Comparison of ENCODE assay signal across 23 mouse cellular contexts in genomic region chr4:56914761-56915160, GRCm38 (mm10). TPM values are rescaled to one million over a fixed set of nuclear protein-coding genes. Genes with fewer than 3 reads are reported as not detected.
DNase-seq lines count a peak whose midpoint lies in the region; ATAC-seq lines count a peak whose summit lies in the region.
"Had no signal": no experiment of that assay in that cellular context is flagged by ENCODE, and none has a peak within 500 bp of the region (broad histone marks: within the 10 kb centered on the region; RNA-seq: fewer than 3 reads in every experiment).

No protein-coding gene starts in this region.

- no peaks in the 10 kb centered on the region for H3K4me1 ChIP-seq in liver, embryonic 16.5 days (ENCODE audit: control insufficient read depth, low read depth, low read length)
- H3K4me1 ChIP-seq: forebrain, embryonic 15.5 days; hindbrain, embryonic 12.5 days; liver, embryonic 12.5 days; lung, embryonic 15.5 days; midbrain, embryonic 12.5 days had no signal

- H3K36me3 ChIP-seq in liver, embryonic 16.5 days (ENCODE audit: control insufficient read depth, insufficient read depth) = peaks cover 9% of the 10 kb centered on the region

- no peak for DNase-seq in liver
- peak; percentile 21 for DNase-seq in thymus, postnatal 0 days (ENCODE audit: low spot score)
- DNase-seq in thymus, adult 18-20 months = no peak
- no peak for DNase-seq in Muller cell, postnatal 12 days (ENCODE audit: inconsistent ontology term)
- DNase-seq in adrenal gland, adult 8-10 months = no peak
- DNase-seq: adrenal gland, adult 2 months; cerebellum, adult 18-20 months; cerebellum, postnatal 25 days; gastrocnemius, postnatal 14 days; heart, adult 18-20 months; heart, postnatal 10 days; kidney, adult 11 months; left cerebral cortex, postnatal 4 days had no signal

- WGBS in liver, embryonic 16.5 days (ENCODE audit: insufficient replicate concordance) = 59% methylated on average over 1 of the region's 1 CpGs

- H3K4me3 ChIP-seq in liver, embryonic 16.5 days (ENCODE audit: low read depth, low read length) = no peak overlapping the region
- H3K4me3 ChIP-seq: forebrain, embryonic 15.5 days; heart, embryonic 12.5 days; hindbrain, embryonic 12.5 days; liver, embryonic 12.5 days; lung, embryonic 15.5 days; midbrain, embryonic 12.5 days had no signal

- no peak overlapping the region for H3K27ac ChIP-seq in liver, embryonic 16.5 days (ENCODE audit: low read length)
- H3K27ac ChIP-seq: forebrain, embryonic 15.5 days; hindbrain, embryonic 12.5 days; kidney, postnatal 0 days; liver, embryonic 12.5 days; lung, embryonic 15.5 days; midbrain, embryonic 12.5 days had no signal

- H3K9me3 ChIP-seq in liver, embryonic 16.5 days (replicated peaks; ENCODE audit: control insufficient read depth, low read length) = no peaks in the 10 kb centered on the region
- H3K9me3 ChIP-seq: forebrain, embryonic 15.5 days; G1E; heart, embryonic 12.5 days; hindbrain, embryonic 12.5 days; liver, embryonic 12.5 days; lung, embryonic 15.5 days; midbrain, embryonic 12.5 days had no signal

- H3K9ac ChIP-seq in liver, embryonic 16.5 days (ENCODE audit: low read depth, low read length) = no peak overlapping the region
- H3K9ac ChIP-seq: forebrain, embryonic 15.5 days; heart, embryonic 12.5 days; hindbrain, embryonic 12.5 days; liver, embryonic 12.5 days; lung, embryonic 15.5 days; midbrain, embryonic 12.5 days had no signal

- no peak overlapping the region for H3K4me2 ChIP-seq in liver, embryonic 16.5 days (ENCODE audit: low read depth, low read length)
- H3K4me2 ChIP-seq: forebrain, embryonic 15.5 days; heart, embryonic 12.5 days; hindbrain, embryonic 12.5 days; liver, embryonic 12.5 days; lung, embryonic 15.5 days; midbrain, embryonic 12.5 days had no signal

- ATAC-seq in liver, embryonic 16.5 days (ENCODE audit: low read depth) = 0 out of 2 replicates have a peak, but pooled peaks have one; percentile 16
- ATAC-seq in hematopoietic stem cell, adult 5-6 weeks (replicated peaks in 1 of 2; ENCODE audit: insufficient read depth in 1 of 2, low FRiP score in 2 of 2, low TSS enrichment in 1 of 2, low read depth in 1 of 2, poor library complexity in 2 of 2, severe bottlenecking in 2 of 2) = peak; percentile 12 to 42; a peak in 1 of 4 replicates
- ATAC-seq: forebrain, embryonic 15.5 days; liver, embryonic 12.5 days had no signal

- no peaks in the 10 kb centered on the region for H3K27me3 ChIP-seq in liver, embryonic 16.5 days (ENCODE audit: control insufficient read depth, insufficient read depth, low read depth, low read length)
- H3K27me3 ChIP-seq: forebrain, embryonic 15.5 days; heart, embryonic 12.5 days; hindbrain, embryonic 12.5 days; liver, embryonic 12.5 days; lung, embryonic 15.5 days; midbrain, embryonic 12.5 days had no signal

RNA-seq across cellular contexts. Expression of gene Tmem245, which starts 32.5 kb away (rescaled TPM):
- 2.3 and 2.4 TPM in 2 replicates for polyA plus RNA-seq in liver, embryonic 16.5 days (2015; fragmentation: Nextera tagmentation; extraction: Ambion mirVana)
- 4.0 and 6.0 TPM in 2 replicates for polyA plus RNA-seq in thymus, postnatal 0 days (2015; fragmentation: Nextera tagmentation; extraction: Ambion mirVana)
- total RNA-seq in hematopoietic stem cell, adult 5-6 weeks (2017) = 10.2 and 11.8 TPM in 2 replicates
- 10 to 100 TPM; 55.1 to 69.7 (median 57.5) TPM for total RNA-seq in adrenal gland, adult 8-10 months (2022)

RNA-seq across cellular contexts. Expression of gene Ctnnal1, which starts 49.8 kb away (rescaled TPM):
- polyA plus RNA-seq in liver, embryonic 16.5 days (2015; fragmentation: Nextera tagmentation; extraction: Ambion mirVana) = 8.6 and 9.9 TPM in 2 replicates
- polyA plus RNA-seq in thymus, postnatal 0 days (2015; fragmentation: Nextera tagmentation; extraction: Ambion mirVana) = 5.0 and 5.4 TPM in 2 replicates
- 12.2 and 14.9 TPM in 2 replicates for total RNA-seq in hematopoietic stem cell, adult 5-6 weeks (2017)
- 10 to 100 TPM; 18.0 to 21.3 (median 20.2) TPM for total RNA-seq in adrenal gland, adult 8-10 months (2022)
